Mouse (Mus musculus) cortical plate, adult 2 months (tissue): ENCODE measurements around the gene Gm28845. TPM values are rescaled to one million over a fixed set of nuclear protein-coding genes. Genes with fewer than 3 reads are reported as not detected.

Experiments
- H3K27ac ChIP-seq: fragments of 200-500 bp; 2 replicates; pipeline ENCODE4 v1.5.1; 2012; ENCODE audit warnings: low read length, control low read depth, inconsistent platforms; ENCODE audit not compliant: insufficient read depth
- H3K4me1 ChIP-seq: fragments of 200-500 bp; 2 replicates; pipeline ENCODE4 v1.6.1; 2011; ENCODE audit warnings: low read length; ENCODE audit not compliant: control insufficient read depth, insufficient read depth
- H3K4me3 ChIP-seq: fragments of 200-500 bp; 2 replicates; pipeline ENCODE4 v1.5.1; 2011; ENCODE audit warnings: mild to moderate bottlenecking, low read length, control low read depth; ENCODE audit not compliant: insufficient read depth
- CTCF ChIP-seq: fragments of 200-500 bp; IDR thresholded peaks from 2 replicates; pipeline ENCODE4 v1.5.1; 2011; ENCODE audit warnings: mild to moderate bottlenecking, control low read depth, low read length; ENCODE audit not compliant: insufficient read depth; ENCODE audit errors: extremely low read depth
- POLR2A ChIP-seq: fragments of 200-500 bp; IDR thresholded peaks from 2 replicates; pipeline ENCODE4 v1.6.1; 2011; ENCODE audit warnings: mild to moderate bottlenecking, low read length, control low read depth; ENCODE audit not compliant: insufficient read depth; ENCODE audit errors: extremely low read depth
- polyA plus RNA-seq: library from polyadenylated mRNA; depleted of rRNA; stranded (reverse); fragments of >200 nt; gene quantifications from 2 replicates; pipeline ENCODE4 v1.2.3, GENCODE M21; 2012; rRNA removed

Gene Gm28845
- 0.83 and 1.7 TPM in 2 replicates for polyA plus RNA-seq

GRCm38 (mm10) chr1:65119438-65119837 lies at the start of gene Gm28845:
Gene Gm28845, minus strand, starts transcription at chr1:65119558.
- no peaks in the 10 kb centered on the region for H3K4me1 ChIP-seq
- no peak within 1 kb of the TSS for H3K27ac ChIP-seq
- no peak within 1 kb of the TSS for H3K4me3 ChIP-seq
- no peak for TF ChIP-seq CTCF
- no peak for TF ChIP-seq POLR2A

GRCm38 (mm10) chr1:65167496-65167895 lies 48.1 kb upstream of the Gm28845 start:
- TF ChIP-seq CTCF = no peak
- TF ChIP-seq POLR2A = no peak
- H3K4me1 ChIP-seq = no peaks in the 10 kb centered on the region
- no peak overlapping the region for H3K27ac ChIP-seq
- H3K4me3 ChIP-seq = no peak overlapping the region

- no peaks in the 10 kb centered on the region for H3K4me1 ChIP-seq
- no peak overlapping the region for H3K27ac ChIP-seq
- TF ChIP-seq CTCF (peak; percentile 32), POLR2A (no peak)
- no peak overlapping the region for H3K4me3 ChIP-seq
Observed at GRCm38 (mm10) chr1:65162210-65162609, 42.9 kb upstream of the Gm28845 start.

GRCm38 (mm10) chr1:65156111-65156510 lies 36.8 kb upstream of the Gm28845 start:
- Histone ChIP-seq H3K4me1 (no peaks in the 10 kb centered on the region), H3K27ac (no peak overlapping the region), H3K4me3 (no peak overlapping the region)
- TF ChIP-seq CTCF (no peak), POLR2A (no peak)

- TF ChIP-seq POLR2A = no peak
- no peak for TF ChIP-seq CTCF
- Histone ChIP-seq H3K4me1 (no peaks in the 10 kb centered on the region), H3K27ac (no peak overlapping the region), H3K4me3 (no peak overlapping the region)
Observed at GRCm38 (mm10) chr1:65154814-65155213, 35.5 kb upstream of the Gm28845 start.

- Histone ChIP-seq H3K27ac (no peak overlapping the region), H3K4me1 (no peaks in the 10 kb centered on the region), H3K4me3 (no peak overlapping the region)
- TF ChIP-seq POLR2A (no peak), CTCF (no peak)
Observed at GRCm38 (mm10) chr1:65147971-65148370, 28.6 kb upstream of the Gm28845 start.

GRCm38 (mm10) chr1:65147326-65147725 lies 28.0 kb upstream of the Gm28845 start:
- H3K4me3 ChIP-seq = no peak overlapping the region
- no peak for TF ChIP-seq POLR2A
- no peak for TF ChIP-seq CTCF
- H3K27ac ChIP-seq = no peak overlapping the region
- H3K4me1 ChIP-seq = no peaks in the 10 kb centered on the region

GRCm38 (mm10) chr1:65146601-65147000 lies 27.2 kb upstream of the Gm28845 start:
- Histone ChIP-seq H3K4me3 (no peak overlapping the region), H3K4me1 (no peaks in the 10 kb centered on the region), H3K27ac (no peak overlapping the region)
- TF ChIP-seq POLR2A = no peak
- no peak for TF ChIP-seq CTCF

- TF ChIP-seq CTCF (no peak), POLR2A (no peak)
- Histone ChIP-seq H3K4me3 (no peak overlapping the region), H3K27ac (no peak overlapping the region), H3K4me1 (no peaks in the 10 kb centered on the region)
Observed at GRCm38 (mm10) chr1:65144783-65145182, 25.4 kb upstream of the Gm28845 start.

- H3K4me1 ChIP-seq = no peaks in the 10 kb centered on the region
- TF ChIP-seq CTCF (no peak), POLR2A (no peak)
Observed at GRCm38 (mm10) chr1:65137560-65137959, 18.2 kb upstream of the Gm28845 start.

More at GRCm38 (mm10) chr1:65137560-65137959, 18.2 kb upstream of the Gm28845 start:
- Histone ChIP-seq H3K27ac (no peak overlapping the region), H3K4me3 (no peak overlapping the region)
